Mouse (Mus musculus): ENCODE data around the gene Tlk2.

DNA sequence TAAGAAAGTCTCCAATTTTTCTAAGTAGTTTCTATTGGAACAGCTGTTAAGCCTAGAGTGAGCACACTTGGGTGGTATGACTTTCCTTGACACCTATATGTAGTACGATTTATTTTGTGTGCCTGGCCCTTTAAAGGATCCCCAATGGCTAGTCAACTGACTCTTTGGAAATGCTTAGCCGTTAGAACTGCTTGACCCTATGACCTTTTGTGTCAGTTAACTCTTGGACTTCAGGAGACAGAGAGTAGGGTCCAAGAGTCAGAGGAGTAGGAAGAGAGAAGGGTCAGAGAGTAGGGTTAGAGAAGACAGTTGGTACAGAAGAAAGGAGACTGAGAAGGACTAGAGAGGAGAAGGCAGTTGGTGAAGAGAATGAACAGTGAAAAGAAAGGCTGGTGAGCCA, at the start of gene Tlk2:
- no peak for TF ChIP-seq POLR2A (IDR thresholded peaks at IDR 0.05; ENCODE audit: borderline replicate concordance, control insufficient read depth, low read depth, low read length)
- TF ChIP-seq CTCF (IDR thresholded peaks at IDR 0.05; ENCODE audit: control insufficient read depth, insufficient read depth, low read length), result no peak
